Mouse (Mus musculus) megakaryocyte, embryonic 14.5 days (primary cell): ENCODE measurements at regions not wholly inside any gene's neighbourhood (a gene's known extent, or its start where the extent isn't known, plus 50 kb on each side); places are given as distances from the start of the nearest gene placed in this dataset.

Experiments used
- FLI1 ChIP-seq: IDR thresholded peaks from 2 replicates; pipeline ENCODE4 v1.6.1; 2012; ENCODE audit warnings: low read length, inconsistent platforms, mixed read lengths
- GATA1 ChIP-seq: IDR thresholded peaks from 3 replicates; pipeline ENCODE4 v1.6.1; 2012; ENCODE audit warnings: mixed read lengths, low read length, inconsistent platforms, borderline replicate concordance

GRCm38 (mm10) chr10:46229608-46230007, 652.0 kb downstream of the Hace1 start:
- TF ChIP-seq GATA1 (no peak), FLI1 (no peak)
